Mouse (Mus musculus) C2C12 (cell line): ENCODE measurements around the gene Rhd.

Experiments used
- CEBPB ChIP-seq: IDR thresholded peaks from one replicate; pipeline ENCODE4 v1.6.1; 2011; ENCODE audit warnings: low read depth, mild to moderate bottlenecking, control low read depth, moderate library complexity
- CTCF ChIP-seq: IDR thresholded peaks from one replicate; pipeline ENCODE4 v1.5.1; 2011; ENCODE audit not compliant: control insufficient read depth, insufficient read depth, insufficient read length
- MYOD1 ChIP-seq: IDR thresholded peaks from one replicate; pipeline ENCODE4 v1.6.1; 2011; ENCODE audit warnings: low read depth; ENCODE audit not compliant: control insufficient read depth, insufficient read length

- no peak for TF ChIP-seq CEBPB
- no peak for TF ChIP-seq MYOD1
- no peak for TF ChIP-seq CTCF
Observed at GRCm38 (mm10) chr4:134915223-134916050, 51.1 kb downstream of the Rhd start.
